ENCODE assay signal across 11 mouse cellular contexts in genomic region chr15:62709546-62709945, GRCm38 (mm10).
DNase-seq lines count a peak whose midpoint lies in the region; ATAC-seq lines count a peak whose summit lies in the region.
"Had no signal": no experiment of that assay in that cellular context is flagged by ENCODE, and none has a peak within 500 bp of the region (broad histone marks: within the 10 kb centered on the region; RNA-seq: fewer than 3 reads in every experiment).

No protein-coding gene starts in this region.

- WGBS in heart, embryonic 10.5 days, result 75% methylated on average over 2 of the region's 2 CpGs
- WGBS in midbrain, embryonic 14.5 days, result 84% methylated on average over 2 of the region's 2 CpGs
- 68% methylated on average over 2 of the region's 2 CpGs for WGBS in midbrain, embryonic 15.5 days

- H3K4me1 ChIP-seq in heart, embryonic 10.5 days, result no peaks in the 10 kb centered on the region
- no peaks in the 10 kb centered on the region for H3K4me1 ChIP-seq in midbrain, embryonic 14.5 days (ENCODE audit: control insufficient read depth, insufficient read depth, low read length)
- H3K4me1 ChIP-seq in midbrain, embryonic 15.5 days, result no peaks in the 10 kb centered on the region
- H3K4me1 ChIP-seq: embryonic facial prominence, embryonic 13.5 days; limb, embryonic 15.5 days had no signal

- H3K4me3 ChIP-seq in heart, embryonic 10.5 days, result no peak overlapping the region
- no peak overlapping the region for H3K4me3 ChIP-seq in midbrain, embryonic 14.5 days (replicated peaks; ENCODE audit: low read depth, low read length)
- H3K4me3 ChIP-seq in midbrain, embryonic 15.5 days, result no peak overlapping the region
- H3K4me3 ChIP-seq: embryonic facial prominence, embryonic 13.5 days; limb, embryonic 15.5 days had no signal

- no peak overlapping the region for H3K4me2 ChIP-seq in midbrain, embryonic 14.5 days (ENCODE audit: low read length)
- no peak overlapping the region for H3K4me2 ChIP-seq in midbrain, embryonic 15.5 days
- H3K4me2 ChIP-seq: embryonic facial prominence, embryonic 13.5 days; limb, embryonic 15.5 days had no signal

- H3K27ac ChIP-seq in heart, embryonic 10.5 days, result no peak overlapping the region
- no peak overlapping the region for H3K27ac ChIP-seq in midbrain, embryonic 14.5 days (replicated peaks; ENCODE audit: low read depth, low read length)
- no peak overlapping the region for H3K27ac ChIP-seq in midbrain, embryonic 15.5 days
- H3K27ac ChIP-seq: embryonic facial prominence, embryonic 13.5 days; kidney, postnatal 0 days; limb, embryonic 15.5 days had no signal

- intact Hi-C loops in heart, postnatal 14 days (cut with DNase I), result no loop called here

- no peak overlapping the region for H3K9ac ChIP-seq in midbrain, embryonic 14.5 days (replicated peaks; ENCODE audit: low read length)
- H3K9ac ChIP-seq in midbrain, embryonic 15.5 days, result no peak overlapping the region
- H3K9ac ChIP-seq: embryonic facial prominence, embryonic 13.5 days; limb, embryonic 15.5 days had no signal

- no peaks in the 10 kb centered on the region for H3K27me3 ChIP-seq in heart, embryonic 10.5 days (ENCODE audit: insufficient read depth, poor library complexity, severe bottlenecking)
- no peaks in the 10 kb centered on the region for H3K27me3 ChIP-seq in midbrain, embryonic 14.5 days (ENCODE audit: control insufficient read depth, insufficient read depth, low read length)
- H3K27me3 ChIP-seq in midbrain, embryonic 15.5 days (replicated peaks), result no peaks in the 10 kb centered on the region
- H3K27me3 ChIP-seq: embryonic facial prominence, embryonic 13.5 days; limb, embryonic 15.5 days had no signal

- no peaks in the 10 kb centered on the region for H3K9me3 ChIP-seq in heart, embryonic 10.5 days
- no peaks in the 10 kb centered on the region for H3K9me3 ChIP-seq in midbrain, embryonic 14.5 days (ENCODE audit: control insufficient read depth, low read length)
- no peaks in the 10 kb centered on the region for H3K9me3 ChIP-seq in midbrain, embryonic 15.5 days
- H3K9me3 ChIP-seq: embryonic facial prominence, embryonic 13.5 days; limb, embryonic 15.5 days had no signal

- DNase-seq in heart, postnatal 14 days, result peak; percentile 6 to 36
- no peak for DNase-seq in heart, embryonic 10.5 days (ENCODE audit: low spot score)
- peak; percentile 13 for DNase-seq in midbrain, embryonic 14.5 days
- DNase-seq in brain, adult 2 months (ENCODE audit: low read depth, low spot score), result peak; percentile 27
- DNase-seq in layer of hippocampus, postnatal 10 days (ENCODE audit: low spot score in 2 of 2), result peak; percentile 7 to 28
- no peak for DNase-seq in urinary bladder, postnatal 25 days (ENCODE audit: low spot score)
- DNase-seq: spleen, adult 18-20 months had no signal

- no peaks in the 10 kb centered on the region for H3K36me3 ChIP-seq in heart, embryonic 10.5 days
- H3K36me3 ChIP-seq in midbrain, embryonic 14.5 days (ENCODE audit: control insufficient read depth, insufficient read depth, low read length), result no peaks in the 10 kb centered on the region
- no peaks in the 10 kb centered on the region for H3K36me3 ChIP-seq in midbrain, embryonic 15.5 days (replicated peaks)
- H3K36me3 ChIP-seq: embryonic facial prominence, embryonic 13.5 days; limb, embryonic 15.5 days had no signal

- no peak for ATAC-seq in midbrain, embryonic 14.5 days (ENCODE audit: low FRiP score, low TSS enrichment)
- no peak for ATAC-seq in midbrain, embryonic 15.5 days (replicated peaks)

Comparison
In these comparisons a context has a peak if more than half of its experiments do, and no peak if none do; other contexts are left out.
1. DNase-seq: peak in heart, postnatal 14 days (2 of 2), midbrain, embryonic 14.5 days (single experiment), brain, adult 2 months (single experiment) and layer of hippocampus, postnatal 10 days (2 of 2); none in heart, embryonic 10.5 days (single experiment) and urinary bladder, postnatal 25 days (single experiment).